Mouse (Mus musculus) CH12.LX (cell line): Measurements from ENCODE around the gene Kcnh2. TPM values are rescaled to one million over a fixed set of nuclear protein-coding genes. Genes with fewer than 3 reads are reported as not detected.

Experiments
- DNase-seq: peaks from one replicate; pipeline ENCODE4 v3.0.0-alpha.2; 2013; ENCODE audit errors: extremely low read depth
- H3K27ac ChIP-seq: 2 replicates; pipeline ENCODE4 v1.5.1; 2012; ENCODE audit warnings: low read depth, mild to moderate bottlenecking, control low read depth, moderate library complexity; ENCODE audit not compliant: insufficient read depth
- H3K27me3 ChIP-seq: replicated peaks from 2 replicates; pipeline ENCODE3; 2012; ENCODE audit warnings: inconsistent platforms
- H3K36me3 ChIP-seq, 2 experiments: replicated peaks in 1 of 2; 2 replicates each; pipeline versions ENCODE3 to v1.6.1; 2012; ENCODE audit warnings: inconsistent platforms in 1 of 2, low read length in 1 of 2, mild to moderate bottlenecking in 1 of 2, mixed read lengths in 1 of 2, moderate library complexity in 1 of 2; ENCODE audit not compliant: control insufficient read depth in 1 of 2, insufficient read depth in 1 of 2
- H3K4me1 ChIP-seq, 2 experiments: 2 replicates each; pipeline ENCODE4 v1.6.1; 2012; ENCODE audit warnings: inconsistent platforms in 1 of 2, moderate library complexity in 1 of 2; ENCODE audit not compliant: insufficient read depth in 2 of 2, control insufficient read depth in 1 of 2
- H3K4me2 ChIP-seq: 2 replicates; pipeline ENCODE4 v1.6.1; 2012; ENCODE audit warnings: low read depth, mild to moderate bottlenecking, control low read depth; ENCODE audit not compliant: poor library complexity, insufficient read depth, severe bottlenecking
- H3K4me3 ChIP-seq, 3 experiments: fragments of 150-350 bp in 1 of 3; sonication (generic) in 1 of 3; replicated peaks in 1 of 3; 2 replicates each; pipeline versions ENCODE3 to v1.5.1; 2011 to 2012; ENCODE audit warnings: low read depth in 2 of 3, low read length in 2 of 3, mild to moderate bottlenecking in 2 of 3, moderate library complexity in 2 of 3, control low read depth in 1 of 3, improper control_type of control experiment in 1 of 3, inconsistent platforms in 1 of 3, mixed read lengths in 1 of 3; ENCODE audit not compliant: poor library complexity in 1 of 3
- H3K79me2 ChIP-seq: replicated peaks from 2 replicates; pipeline ENCODE4 v1.6.1; 2012; ENCODE audit warnings: mild to moderate bottlenecking, moderate library complexity; ENCODE audit not compliant: control insufficient read depth, poor library complexity, insufficient read depth, severe bottlenecking; ENCODE audit errors: extremely low read depth
- H3K9ac ChIP-seq: 2 replicates; pipeline ENCODE4 v1.6.1; 2012; ENCODE audit warnings: low read depth, mild to moderate bottlenecking, control low read depth, moderate library complexity; ENCODE audit not compliant: insufficient read depth
- H3K9me3 ChIP-seq: replicated peaks from 2 replicates; pipeline ENCODE3; 2012; ENCODE audit warnings: low read length, inconsistent platforms, mixed read lengths
- CHD1 ChIP-seq: IDR thresholded peaks from 2 replicates; pipeline ENCODE4 v1.6.1; 2012; ENCODE audit warnings: low read depth, low read length, improper control_type of control experiment, inconsistent platforms
- ELF1 ChIP-seq: IDR thresholded peaks from 2 replicates; pipeline ENCODE4 v1.6.1; 2014; ENCODE audit warnings: low read depth, mild to moderate bottlenecking, inconsistent platforms, low read length, improper control_type of control experiment
- ETS1 ChIP-seq: conservative IDR thresholded peaks from 2 replicates; pipeline ENCODE4 v1.6.1; 2012; ENCODE audit warnings: low read depth, mild to moderate bottlenecking, inconsistent platforms, low read length, improper control_type of control experiment, moderate library complexity
- GABPA ChIP-seq: IDR thresholded peaks from 2 replicates; pipeline ENCODE4 v1.6.1; 2012; ENCODE audit warnings: low read depth, low read length, improper control_type of control experiment, inconsistent platforms; ENCODE audit not compliant: insufficient replicate concordance
- JUND ChIP-seq: conservative IDR thresholded peaks from 2 replicates; pipeline ENCODE4 v1.6.1; 2011; ENCODE audit warnings: low read depth, low read length, improper control_type of control experiment
- KAT2A ChIP-seq: IDR thresholded peaks from 2 replicates; pipeline ENCODE4 v1.6.1; 2012; ENCODE audit warnings: low read length, improper control_type of control experiment, inconsistent platforms; ENCODE audit not compliant: insufficient replicate concordance
- MEF2A ChIP-seq: IDR thresholded peaks from 2 replicates; pipeline ENCODE4 v1.6.1; 2014; ENCODE audit warnings: low read depth, mild to moderate bottlenecking, inconsistent platforms, low read length, improper control_type of control experiment, borderline replicate concordance
- MYC ChIP-seq: IDR thresholded peaks from 2 replicates; pipeline ENCODE4 v1.6.1; 2011; ENCODE audit warnings: low read depth, mild to moderate bottlenecking, improper control_type of control experiment, low read length
- POLR2AphosphoS2 ChIP-seq: IDR thresholded peaks from 2 replicates; pipeline ENCODE4 v1.6.1; 2011; ENCODE audit warnings: low read depth, low read length, improper control_type of control experiment
- RAD21 ChIP-seq: IDR thresholded peaks from 2 replicates; pipeline ENCODE4 v1.6.1; 2011; ENCODE audit warnings: low read depth, mild to moderate bottlenecking, low read length, improper control_type of control experiment, moderate library complexity
- RCOR1 ChIP-seq: conservative IDR thresholded peaks from 2 replicates; pipeline ENCODE4 v1.6.1; 2012; ENCODE audit warnings: low read depth, mild to moderate bottlenecking, inconsistent platforms, low read length, improper control_type of control experiment
- SIN3A ChIP-seq: IDR thresholded peaks from 2 replicates; pipeline ENCODE4 v1.6.1; 2012; ENCODE audit warnings: low read length, improper control_type of control experiment, inconsistent platforms
- SMC3 ChIP-seq: IDR thresholded peaks from 2 replicates; pipeline ENCODE4 v1.6.1; 2011; ENCODE audit warnings: low read depth, low read length, improper control_type of control experiment
- TCF12 ChIP-seq: IDR thresholded peaks from 2 replicates; pipeline ENCODE4 v1.6.1; 2014; ENCODE audit warnings: low read depth, mild to moderate bottlenecking, inconsistent platforms, low read length, improper control_type of control experiment
- USF1 ChIP-seq: IDR thresholded peaks from 2 replicates; pipeline ENCODE4 v1.6.1; 2014; ENCODE audit warnings: low read depth, mild to moderate bottlenecking, inconsistent platforms, low read length, improper control_type of control experiment
- USF2 ChIP-seq: conservative IDR thresholded peaks from 2 replicates; pipeline ENCODE4 v1.6.1; 2011; ENCODE audit warnings: low read depth, low read length, improper control_type of control experiment
- ZC3H11A ChIP-seq: IDR thresholded peaks from 2 replicates; pipeline ENCODE4 v1.6.1; 2012; ENCODE audit warnings: low read depth, mild to moderate bottlenecking, inconsistent platforms, low read length, improper control_type of control experiment
- dilution Hi-C: fragments of 300-500 bp; cut with MboI; formaldehyde crosslinking; loops from 2 replicates; pipeline ENCODE4 v1.14.3; 2020; ENCODE audit warnings: low sequenced_read_pairs; ENCODE audit not compliant: extremely low pct_unique_long_range_greater_than_20kb, extremely low pct_ligation_motif_present
- in situ Hi-C: fragments of 300-500 bp; cut with MboI; formaldehyde crosslinking; loops from 3 replicates; pipeline ENCODE4 v1.14.3; 2019; ENCODE audit warnings: low sequenced_read_pairs, low pct_ligation_motif_present, low pct_unique_long_range_greater_than_20kb, mixed read lengths
- polyA plus RNA-seq: library from polyadenylated mRNA; unstranded; fragments of >175 nt; gene quantifications from 2 replicates; pipeline ENCODE4 v1.2.1, GENCODE M21; 2012; ENCODE audit warnings: low read depth; ENCODE audit not compliant: insufficient read length
- total RNA-seq, 2 experiments: library from RNA; depleted of rRNA; stranded (reverse); fragments of 300-350 nt in 1 of 2; fragments of >200 nt in 1 of 2; gene quantifications; 2 replicates each; pipeline ENCODE4 v1.2.3; 2012 to 2014

Kcnh2 gene
- total and polyA plus RNA-seq, 3 experiments: 0.30 to 2.8 (median 0.59) TPM

DNA sequence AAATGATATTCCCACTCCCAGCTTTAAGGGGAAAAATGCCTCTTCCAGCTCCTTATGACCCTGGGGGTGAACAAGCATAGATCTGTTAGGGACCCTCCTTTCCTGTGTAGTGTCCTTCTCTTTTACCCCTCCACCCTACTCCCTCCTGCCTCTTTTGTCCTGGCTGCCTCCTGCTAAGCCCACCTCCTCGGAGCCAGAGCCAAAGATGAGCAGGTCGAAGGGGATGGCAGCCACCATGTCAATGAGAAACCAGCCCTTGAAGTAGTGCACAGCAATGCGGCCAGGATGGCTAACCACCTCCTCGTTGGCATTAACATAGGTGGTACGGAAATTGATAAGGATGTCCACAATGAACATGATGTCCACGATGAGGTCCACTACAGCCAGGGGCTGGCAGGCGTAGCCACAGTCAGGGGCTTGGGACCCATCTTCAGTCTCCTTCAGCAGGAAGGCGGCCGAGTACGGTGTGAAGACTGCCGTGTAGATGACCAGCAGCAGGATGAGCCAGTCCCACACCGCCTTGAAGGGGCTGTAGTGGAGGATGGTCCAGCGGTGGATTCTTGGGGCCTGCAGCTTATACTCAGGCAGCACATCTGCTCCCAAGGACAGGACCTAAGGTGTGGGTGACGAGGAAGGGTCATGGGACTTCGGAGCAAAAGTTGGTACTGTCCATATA, 25.1 kb downstream of the Kcnh2 start:
- dilution Hi-C loops: no loop called here
- no peak overlapping the region for H3K4me3 ChIP-seq

DNA sequence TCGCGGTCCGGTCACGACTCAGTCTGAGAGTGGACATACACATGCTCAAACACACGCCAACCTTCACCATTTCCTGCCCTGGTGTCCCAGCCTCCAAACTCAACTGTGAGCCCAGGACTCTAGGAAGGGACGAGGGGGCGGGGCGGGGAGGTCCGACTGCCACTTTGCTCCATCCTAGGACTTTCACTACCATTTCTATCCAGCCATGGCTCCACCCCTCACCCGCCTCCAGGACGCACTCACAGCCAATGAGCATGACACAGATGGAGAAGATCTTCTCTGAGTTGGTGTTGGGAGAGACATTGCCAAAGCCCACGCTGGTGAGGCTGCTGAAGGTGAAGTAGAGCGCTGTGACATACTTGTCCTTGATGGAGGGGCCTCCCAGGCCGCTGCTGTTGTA, 26.2 kb downstream of the Kcnh2 start:
- no peak for DNase-seq
- no peaks in the 10 kb centered on the region for H3K9me3 ChIP-seq
- H3K4me2 ChIP-seq: no peak overlapping the region
- H3K27me3 ChIP-seq: peaks cover 73% of the 10 kb centered on the region
- H3K9ac ChIP-seq: no peak overlapping the region
- dilution Hi-C loops (no loop called here), in situ Hi-C loops (no loop called here)
- peaks cover 0 to under 1% of the 10 kb centered on the region in 2 experiments; a peak in 1 of 4 replicates for H3K4me1 ChIP-seq
- no peak overlapping the region for H3K27ac ChIP-seq
- no peak for TF ChIP-seq SMC3
- TF ChIP-seq RCOR1: no peak
- TF ChIP-seq CHD1: no peak
- TF ChIP-seq JUND: no peak
- no peak for TF ChIP-seq TCF12
- no peak for TF ChIP-seq USF2
- TF ChIP-seq ZC3H11A: no peak
- TF ChIP-seq USF1: no peak
- no peak for TF ChIP-seq ELF1
- no peaks in the 10 kb centered on the region for H3K79me2 ChIP-seq
- no peaks in the 10 kb centered on the region for H3K36me3 ChIP-seq
- no peak overlapping the region for H3K4me3 ChIP-seq

More for the DNA sequence above, 25.1 kb downstream of the Kcnh2 start:
- no peaks in the 10 kb centered on the region for H3K9me3 ChIP-seq
- no peak for TF ChIP-seq POLR2AphosphoS2
- no peak for TF ChIP-seq RAD21
- TF ChIP-seq MEF2A: no peak
- TF ChIP-seq MYC: no peak
- no peak for TF ChIP-seq SIN3A
- TF ChIP-seq ELF1: no peak
- no peak for TF ChIP-seq SMC3
- TF ChIP-seq KAT2A: no peak
- TF ChIP-seq CHD1: no peak
- no peak for TF ChIP-seq ETS1
- no peak for TF ChIP-seq GABPA
- TF ChIP-seq ZC3H11A: no peak
- TF ChIP-seq, all 38 proteins: peak for 0
- Histone ChIP-seq H3K4me2 (no peak overlapping the region), H3K9ac (no peak overlapping the region), H3K79me2 (no peaks in the 10 kb centered on the region), H3K36me3 (no peaks in the 10 kb centered on the region), H3K27ac (no peak overlapping the region), H3K27me3 (peaks cover 75% of the 10 kb centered on the region), H3K4me1 (no peaks in the 10 kb centered on the region)
- DNase-seq: no peak
- in situ Hi-C loops: no loop called here
